Mouse (Mus musculus): ENCODE results near the gene Sept9.

- no peak for TF ChIP-seq CTCF (IDR thresholded peaks at IDR 0.05; ENCODE audit: borderline replicate concordance, insufficient read depth, low read depth, low read length)
- no peak for TF ChIP-seq POLR2A (IDR thresholded peaks at IDR 0.05; ENCODE audit: borderline replicate concordance, insufficient read depth, low read length)
Observed at GRCm38 (mm10) chr11:117344339-117345021, 145.0 kb downstream of the Sept9 start.

Measured in cerebellum, adult 2 months (tissue).